Mouse (Mus musculus) heart, embryonic 16.5 days (tissue): Measurements from ENCODE around the gene Hist3h2ba. TPM values are rescaled to one million over a fixed set of nuclear protein-coding genes. Genes with fewer than 3 reads are reported as not detected.

Source experiments
- ATAC-seq: fragments of 200-750 bp; cut with Nextera tagmentation; replicated peaks from 2 replicates; pipeline ENCODE4 v1.8.0; 2017; ENCODE audit warnings: moderate number of reproducible peaks; ENCODE audit not compliant: insufficient read depth, low FRiP score; ENCODE audit errors: extremely low read depth
- H3K27ac ChIP-seq: fragments of 300-500 bp; sonication (generic); 2 replicates; pipeline ENCODE4 v1.5.1; 2014; ENCODE audit warnings: mild to moderate bottlenecking, low read length, control low read depth, moderate library complexity
- H3K27me3 ChIP-seq: fragments of 300-500 bp; sonication (generic); 2 replicates; pipeline ENCODE4 v1.6.1; 2014; ENCODE audit warnings: low read length, mixed read lengths; ENCODE audit not compliant: control insufficient read depth, insufficient read depth
- H3K36me3 ChIP-seq: fragments of 300-500 bp; sonication (generic); 2 replicates; pipeline ENCODE4 v1.6.1; 2014; ENCODE audit not compliant: control insufficient read depth, insufficient read depth
- H3K4me1 ChIP-seq: fragments of 300-500 bp; sonication (generic); 2 replicates; pipeline ENCODE4 v1.6.1; 2014; ENCODE audit warnings: low read length, mixed read lengths; ENCODE audit not compliant: control insufficient read depth, insufficient read depth
- H3K4me2 ChIP-seq: fragments of 300-500 bp; sonication (generic); 2 replicates; pipeline ENCODE4 v1.6.1; 2014; ENCODE audit warnings: low read depth, mild to moderate bottlenecking, control low read depth, low read length
- H3K4me3 ChIP-seq: fragments of 300-500 bp; sonication (generic); 2 replicates; pipeline ENCODE4 v1.5.1; 2014; ENCODE audit warnings: mild to moderate bottlenecking, control low read depth, low read length
- H3K9ac ChIP-seq: fragments of 300-500 bp; sonication (generic); 2 replicates; pipeline ENCODE4 v1.6.1; 2014; ENCODE audit warnings: low read length, control low read depth
- H3K9me3 ChIP-seq: fragments of 300-500 bp; sonication (generic); replicated peaks from 2 replicates; pipeline ENCODE4 v1.6.1; 2016; ENCODE audit warnings: low read length; ENCODE audit not compliant: control insufficient read depth
- WGBS: fragments of 180-500 bp; shearing (Covaris S2); extraction: QIAGEN DNeasy Blood & Tissue Kit; methylation state at CpG from one replicate; pipeline ENCODE4 v1.1.7; 2014; 5-methylcytosine and 5-hydroxymethylcytosine counted together
- polyA plus RNA-seq: library from polyadenylated mRNA; unstranded; fragments of >200 nt; fragmentation: Nextera tagmentation; extraction: Ambion mirVana; gene quantifications from 2 replicates; pipeline ENCODE4 v1.2.1, GENCODE M21; 2015

Hist3h2ba gene
- polyA plus RNA-seq, 1 experiment from 2014 or later: 27.5 TPM

DNA sequence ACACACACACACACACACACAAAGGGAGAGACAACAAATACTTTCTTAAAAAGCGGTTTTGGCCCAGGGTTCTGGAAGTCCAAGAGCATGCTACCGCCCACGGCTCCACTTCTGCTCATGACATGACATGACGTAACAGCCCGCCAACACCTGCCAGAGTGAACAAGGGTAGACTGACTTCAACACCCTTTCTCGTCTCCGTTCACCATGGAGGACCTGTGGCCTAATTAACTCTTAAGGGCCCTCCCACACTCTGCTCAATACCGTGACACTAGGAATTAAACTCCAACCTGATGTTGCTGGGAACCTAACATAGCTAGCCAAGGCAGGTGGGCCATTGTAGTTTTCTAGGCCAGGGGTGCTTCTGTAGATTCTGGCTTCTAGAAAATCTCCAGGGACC lies 20.3 kb downstream of the Hist3h2ba start:
- H3K36me3 ChIP-seq: no peaks in the 10 kb centered on the region
- H3K9ac ChIP-seq: no peak overlapping the region
- no peaks in the 10 kb centered on the region for H3K9me3 ChIP-seq
- WGBS: 67% methylated on average over 8 of the region's 8 CpGs
- no peak overlapping the region for H3K4me2 ChIP-seq
- H3K27me3 ChIP-seq: no peaks in the 10 kb centered on the region
- H3K27ac ChIP-seq: no peak overlapping the region
- H3K4me1 ChIP-seq: peaks cover 20% of the 10 kb centered on the region
- ATAC-seq: no peak
- no peak overlapping the region for H3K4me3 ChIP-seq

DNA sequence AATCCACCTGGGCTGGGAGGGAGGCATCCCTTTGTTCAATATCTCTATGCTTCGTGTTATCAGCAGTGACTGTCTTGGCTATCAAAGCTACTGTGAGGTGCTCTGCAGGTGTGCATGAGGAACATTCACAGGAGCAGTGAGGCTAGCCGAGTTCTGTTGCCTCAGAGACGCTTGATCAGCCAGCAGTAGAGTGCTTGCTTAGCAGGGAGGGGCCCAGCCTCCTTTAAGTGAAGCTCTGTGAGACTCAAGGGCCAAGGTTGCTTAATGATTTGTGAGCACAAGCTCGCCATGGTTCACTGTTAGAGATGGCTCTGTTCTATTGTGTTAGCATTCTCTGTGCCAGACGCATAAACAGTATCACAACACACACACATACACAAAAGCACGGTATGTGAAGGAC lies 20.9 kb downstream of the Hist3h2ba start:
- ATAC-seq: no peak
- 69% methylated on average over 6 of the region's 6 CpGs for WGBS
- Histone ChIP-seq H3K4me2 (no peak overlapping the region), H3K4me1 (peaks cover 19% of the 10 kb centered on the region), H3K36me3 (peaks cover 1% of the 10 kb centered on the region; the same call in 1 of the 2 replicates), H3K27ac (no peak overlapping the region), H3K9ac (no peak overlapping the region), H3K9me3 (no peaks in the 10 kb centered on the region), H3K4me3 (no peak overlapping the region), H3K27me3 (no peaks in the 10 kb centered on the region)

DNA sequence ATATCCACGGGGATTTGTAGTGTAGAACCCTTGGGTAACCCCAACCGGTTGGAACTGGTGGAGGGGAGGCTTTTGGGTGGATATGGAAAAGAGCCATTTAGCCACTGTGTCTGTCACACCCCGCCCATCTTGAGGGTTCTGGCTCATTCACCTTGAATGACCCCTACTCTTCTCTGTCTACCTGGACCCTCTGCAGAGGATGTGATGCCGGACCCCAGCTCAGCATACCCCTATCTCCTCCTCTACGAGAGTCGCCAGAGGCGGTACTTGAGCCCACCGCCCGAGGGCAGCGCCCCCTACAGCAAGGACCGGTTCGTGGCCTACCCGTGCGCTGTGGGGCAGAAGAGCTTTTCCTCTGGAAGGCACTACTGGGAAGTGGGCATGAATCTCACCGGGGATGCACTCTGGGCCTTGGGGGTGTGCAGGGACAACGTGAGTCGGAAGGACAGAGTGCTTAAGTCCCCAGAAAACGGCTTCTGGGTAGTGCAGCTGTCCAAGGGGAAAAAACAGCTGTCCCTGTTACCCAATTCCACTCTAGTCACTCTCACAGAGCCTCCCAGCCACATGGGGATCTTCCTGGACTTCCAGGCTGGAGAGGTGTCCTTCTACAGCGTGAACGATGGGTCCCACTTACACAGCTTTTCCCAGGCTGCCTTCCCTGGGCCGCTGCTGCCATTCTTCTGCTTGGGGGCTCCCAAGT lies 22.3 kb downstream of the Hist3h2ba start:
- peaks cover 18% of the 10 kb centered on the region for H3K4me1 ChIP-seq
- H3K27ac ChIP-seq: no peak overlapping the region
- no peak overlapping the region for H3K4me2 ChIP-seq
- H3K4me3 ChIP-seq: no peak overlapping the region
- no peaks in the 10 kb centered on the region for H3K27me3 ChIP-seq
- peaks cover 2% of the 10 kb centered on the region; the same call in 1 of the 2 replicates for H3K36me3 ChIP-seq
- no peaks in the 10 kb centered on the region for H3K9me3 ChIP-seq
- no peak overlapping the region for H3K9ac ChIP-seq
- WGBS: 83% methylated on average over 21 of the region's 21 CpGs
- ATAC-seq: no peak

DNA sequence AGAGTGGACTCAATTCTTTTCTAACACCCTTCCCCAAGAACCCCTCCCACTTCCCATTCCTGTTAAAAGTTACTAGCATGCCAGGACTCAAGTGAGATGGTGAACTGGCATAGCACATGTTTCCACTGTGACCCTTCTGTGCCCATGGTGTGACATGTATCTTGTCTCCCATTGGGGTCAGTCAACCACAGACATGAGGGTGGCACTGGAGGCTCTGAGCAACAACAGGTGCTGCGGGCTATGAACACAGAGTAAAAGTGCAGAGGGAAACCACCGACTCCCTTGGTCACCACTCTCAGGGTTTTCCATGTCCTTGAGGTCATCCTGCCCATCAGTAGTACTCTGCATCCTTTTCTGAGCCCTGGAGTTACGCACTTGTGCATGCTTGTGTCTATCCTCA lies 23.1 kb downstream of the Hist3h2ba start:
- ATAC-seq: no peak
- WGBS: 75% methylated on average over 3 of the region's 3 CpGs
- no peak overlapping the region for H3K9ac ChIP-seq

DNA sequence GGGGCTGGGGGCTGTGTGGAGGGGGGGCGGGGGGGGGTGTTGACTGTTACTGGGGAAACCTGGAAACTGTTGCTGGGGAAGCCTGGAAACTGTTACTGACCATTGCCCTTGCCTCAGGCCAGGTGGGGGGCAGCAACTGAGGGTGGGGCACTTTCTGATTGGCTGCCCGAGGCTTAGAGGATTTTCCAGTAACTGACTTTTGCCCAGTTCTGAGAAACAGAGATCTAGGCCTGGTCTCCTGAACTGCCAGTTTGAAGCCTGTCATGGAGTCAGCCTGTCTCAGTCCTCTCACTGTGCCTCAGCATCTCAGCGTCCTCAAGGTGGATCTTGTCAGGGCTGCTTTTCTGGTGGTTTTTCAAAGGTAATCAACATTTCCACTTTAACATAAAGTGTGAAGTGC lies 25.7 kb downstream of the Hist3h2ba start:
- no peak overlapping the region for H3K27ac ChIP-seq
- H3K4me3 ChIP-seq: no peak overlapping the region
- 82% methylated on average over 3 of the region's 3 CpGs for WGBS
- peaks cover 2% of the 10 kb centered on the region; the same call in 1 of the 2 replicates for H3K36me3 ChIP-seq
- ATAC-seq: no peak
- H3K9ac ChIP-seq: no peak overlapping the region
- H3K4me1 ChIP-seq: peaks cover 24% of the 10 kb centered on the region
- no peaks in the 10 kb centered on the region for H3K9me3 ChIP-seq
- no peak overlapping the region for H3K4me2 ChIP-seq
- H3K27me3 ChIP-seq: no peaks in the 10 kb centered on the region

More for the DNA sequence above, 23.1 kb downstream of the Hist3h2ba start:
- Histone ChIP-seq H3K27me3 (no peaks in the 10 kb centered on the region), H3K4me3 (no peak overlapping the region), H3K4me1 (peaks cover 14% of the 10 kb centered on the region), H3K9me3 (no peaks in the 10 kb centered on the region), H3K27ac (no peak overlapping the region), H3K4me2 (no peak overlapping the region), H3K36me3 (peaks cover 2% of the 10 kb centered on the region; the same call in 1 of the 2 replicates)

DNA sequence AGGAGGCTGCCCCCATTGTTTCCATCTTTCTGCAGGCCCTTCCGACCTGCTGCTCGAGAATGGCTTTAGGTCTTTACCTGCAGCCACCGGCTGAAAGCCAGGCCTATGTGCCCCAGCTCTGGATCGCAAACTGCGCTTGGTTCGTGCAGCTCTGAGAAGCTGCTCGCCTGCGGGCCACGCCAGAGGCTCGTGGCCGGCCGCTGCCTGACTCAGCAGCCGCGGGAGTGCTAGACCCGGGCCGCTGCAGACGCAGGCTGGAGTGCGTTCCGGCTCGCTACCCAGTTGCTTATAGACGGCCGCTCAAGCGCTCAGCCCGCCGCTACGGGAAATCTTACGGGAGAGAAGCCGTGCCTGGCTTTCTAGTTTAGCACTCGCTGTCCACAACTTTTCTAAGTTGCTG lies 28.4 kb downstream of the Hist3h2ba start:
- H3K4me1 ChIP-seq: peaks cover 43% of the 10 kb centered on the region
- peak overlapping the region; percentile 99 for H3K4me2 ChIP-seq
- no peaks in the 10 kb centered on the region for H3K27me3 ChIP-seq
- H3K27ac ChIP-seq: peak overlapping the region; percentile 77
- peaks cover 5% of the 10 kb centered on the region; the same call in 1 of the 2 replicates for H3K36me3 ChIP-seq
- ATAC-seq: no peak
- peak overlapping the region; percentile 94 for H3K9ac ChIP-seq
- peak overlapping the region; percentile 79 for H3K4me3 ChIP-seq
- no peaks in the 10 kb centered on the region for H3K9me3 ChIP-seq
- WGBS: under 1% methylated on average over 29 of the region's 29 CpGs

DNA sequence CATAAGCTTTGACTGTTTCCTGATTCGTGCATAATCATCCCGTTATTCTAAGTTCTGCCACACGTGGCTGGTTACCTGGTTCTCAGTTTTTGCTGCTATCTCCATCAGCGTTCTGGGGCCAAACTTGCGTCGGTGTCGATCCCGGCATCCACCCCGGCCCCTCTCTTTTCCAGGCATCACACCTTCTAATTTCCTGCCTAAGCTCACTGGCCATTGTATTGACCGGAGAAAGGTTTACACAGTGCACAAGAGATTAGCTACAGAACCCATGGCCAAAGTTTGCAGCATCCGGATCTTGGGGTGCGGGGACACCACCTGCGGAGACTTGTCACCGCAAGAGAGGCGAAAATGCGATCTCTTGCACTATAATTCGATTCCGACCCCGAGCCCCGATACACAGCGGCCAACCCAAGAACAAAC lies 28.9 kb downstream of the Hist3h2ba start:
- peaks cover 10% of the 10 kb centered on the region for H3K36me3 ChIP-seq
- no peak for ATAC-seq
- peak overlapping the region; percentile 94 for H3K9ac ChIP-seq
- peaks cover 45% of the 10 kb centered on the region for H3K4me1 ChIP-seq
- peak overlapping the region; percentile 79 for H3K4me3 ChIP-seq
- no peaks in the 10 kb centered on the region for H3K9me3 ChIP-seq
- peak overlapping the region; percentile 99 for H3K4me2 ChIP-seq
- peak overlapping the region; percentile 77 for H3K27ac ChIP-seq
- under 1% methylated on average over 21 of the region's 21 CpGs for WGBS
- no peaks in the 10 kb centered on the region for H3K27me3 ChIP-seq

DNA sequence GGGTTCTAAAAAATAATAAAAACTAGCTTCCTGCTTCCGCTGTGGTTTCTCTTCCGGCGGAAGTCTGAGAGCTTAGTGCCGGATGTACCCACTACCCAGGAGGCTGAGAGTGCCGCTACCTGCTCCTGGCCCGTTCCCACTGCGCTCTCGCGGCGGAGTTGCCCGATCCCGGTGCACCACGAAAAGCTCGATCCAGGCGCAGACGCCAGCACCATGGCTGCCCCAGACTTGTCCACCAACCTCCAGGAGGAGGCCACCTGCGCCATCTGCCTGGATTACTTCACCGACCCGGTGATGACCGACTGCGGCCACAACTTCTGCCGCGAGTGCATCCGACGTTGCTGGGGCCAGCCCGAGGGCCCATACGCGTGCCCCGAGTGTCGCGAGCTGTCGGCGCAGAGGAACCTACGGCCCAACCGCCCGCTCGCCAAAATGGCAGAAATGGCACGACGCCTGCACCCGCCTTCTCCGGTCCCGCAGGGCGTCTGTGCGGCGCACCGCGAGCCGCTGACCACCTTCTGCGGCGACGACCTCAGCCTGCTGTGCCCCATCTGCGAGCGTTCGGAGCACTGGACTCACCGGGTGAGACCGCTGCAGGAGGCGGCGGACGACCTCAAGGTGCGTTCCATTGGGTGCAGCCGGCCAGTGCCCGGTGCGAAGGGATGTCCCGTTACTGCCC lies 29.4 kb downstream of the Hist3h2ba start, which contains the start of gene Trim11:
TSS of gene Trim11 (plus strand) at position 67 of the 679 bp plus-strand sequence.
- Histone ChIP-seq H3K36me3 (peaks cover 15% of the 10 kb centered on the region), H3K4me2 (peak within 1 kb of the TSS; percentile 99), H3K27ac (peak within 1 kb of the TSS; percentile 77), H3K4me3 (peak within 1 kb of the TSS; percentile 79), H3K4me1 (peaks cover 49% of the 10 kb centered on the region), H3K9ac (peak within 1 kb of the TSS; percentile 94), H3K9me3 (no peaks in the 10 kb centered on the region), H3K27me3 (no peaks in the 10 kb centered on the region)
- under 1% methylated on average over 64 of the region's 64 CpGs for WGBS
- ATAC-seq: peak; percentile 50

DNA sequence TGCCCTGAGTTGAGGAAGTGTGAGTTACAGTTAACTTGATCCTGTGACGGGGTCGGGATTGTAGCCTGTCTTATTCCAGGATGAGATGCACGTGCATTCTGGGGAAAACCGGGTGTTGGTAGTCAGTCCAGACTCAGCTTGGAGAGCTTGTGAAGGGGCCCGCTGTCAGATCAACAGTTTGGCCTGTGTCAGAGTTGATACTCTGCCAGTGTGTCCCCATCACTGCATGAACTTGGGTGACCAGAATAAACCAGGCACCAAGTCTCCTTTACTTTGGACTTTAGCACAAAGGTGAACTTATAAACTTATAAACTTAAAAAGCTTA lies 29.9 kb downstream of the Hist3h2ba start:
- Histone ChIP-seq H3K27ac (peak overlapping the region; percentile 77), H3K36me3 (peaks cover 16% of the 10 kb centered on the region), H3K4me3 (peak overlapping the region; percentile 79), H3K9ac (peak overlapping the region; percentile 94), H3K27me3 (no peaks in the 10 kb centered on the region), H3K4me1 (peaks cover 51% of the 10 kb centered on the region), H3K4me2 (peak overlapping the region; percentile 99), H3K9me3 (no peaks in the 10 kb centered on the region)
- ATAC-seq: no peak
- 2% methylated on average over 5 of the region's 5 CpGs for WGBS
